Mouse (Mus musculus) lung, embryonic 15.5 days (tissue): ENCODE measurements around the gene Crhr1. TPM values are rescaled to one million over a fixed set of nuclear protein-coding genes. Genes with fewer than 3 reads are reported as not detected.
A peak's percentile ranks its signal among the peaks of the same experiment; 100 is the strongest.

Source experiments
- ATAC-seq: fragments of 200-750 bp; cut with Nextera tagmentation; 2 replicates; pipeline ENCODE4 v1.8.0; 2017; ENCODE audit warnings: moderate number of reproducible peaks, borderline replicate concordance; ENCODE audit not compliant: low FRiP score, low TSS enrichment; ENCODE audit errors: extremely low read depth
- H3K27ac ChIP-seq: fragments of 300-500 bp; sonication (generic); 2 replicates; pipeline ENCODE4 v1.5.1; 2015; ENCODE audit warnings: moderate library complexity, mild to moderate bottlenecking, inconsistent platforms
- H3K27me3 ChIP-seq: fragments of 300-500 bp; sonication (generic); 2 replicates; pipeline ENCODE4 v1.6.1; 2015; ENCODE audit warnings: inconsistent platforms
- H3K36me3 ChIP-seq: fragments of 300-500 bp; sonication (generic); 2 replicates; pipeline ENCODE4 v1.6.1; 2015; ENCODE audit warnings: inconsistent platforms
- H3K4me1 ChIP-seq: fragments of 300-500 bp; sonication (generic); 2 replicates; pipeline ENCODE4 v1.6.1; 2015; ENCODE audit warnings: inconsistent platforms
- H3K4me2 ChIP-seq: fragments of 300-500 bp; sonication (generic); 2 replicates; pipeline ENCODE4 v1.6.1; 2015; ENCODE audit warnings: inconsistent platforms, mild to moderate bottlenecking, moderate library complexity
- H3K4me3 ChIP-seq: fragments of 300-500 bp; sonication (generic); 2 replicates; pipeline ENCODE4 v1.5.1; 2015; ENCODE audit warnings: mild to moderate bottlenecking, inconsistent platforms
- H3K9ac ChIP-seq: fragments of 300-500 bp; sonication (generic); 2 replicates; pipeline ENCODE4 v1.6.1; 2015; ENCODE audit warnings: inconsistent platforms
- H3K9me3 ChIP-seq: fragments of 300-500 bp; sonication (generic); 2 replicates; pipeline ENCODE4 v1.6.1; 2016; ENCODE audit warnings: inconsistent platforms
- WGBS: fragments of 180-500 bp; shearing (Covaris S2); methylation state at CpG from one replicate; pipeline ENCODE4 v1.1.7; 2015; 5-methylcytosine and 5-hydroxymethylcytosine counted together
- polyA plus RNA-seq: library from polyadenylated mRNA; unstranded; fragments of >200 nt; fragmentation: Nextera tagmentation; extraction: Ambion mirVana; gene quantifications from 2 replicates; pipeline ENCODE4 v1.2.1, GENCODE M21; 2015

The Crhr1 gene
- polyA plus RNA-seq, 1 experiment from 2014 or later = not detected

DNA sequence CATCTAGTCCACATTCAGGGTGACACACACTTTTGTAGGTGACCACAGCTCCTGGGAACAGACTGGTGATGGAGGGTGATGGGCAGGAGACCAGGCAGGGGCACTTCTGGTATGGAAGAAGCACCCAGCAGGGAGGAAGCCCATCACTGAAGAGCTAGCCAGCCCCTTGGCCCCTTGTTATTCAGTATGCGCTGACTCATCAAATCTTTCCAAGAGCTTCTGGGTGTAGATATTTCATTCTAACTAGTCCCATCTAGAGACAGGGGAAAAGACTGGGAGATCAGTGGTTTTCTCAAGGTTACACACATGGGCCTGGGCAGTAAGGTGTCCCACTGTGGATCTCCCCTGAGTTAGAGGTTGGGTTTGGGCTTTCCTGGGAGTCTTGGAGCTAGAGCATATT, 12.3 kb downstream of the Crhr1 start:
- 96% methylated on average over 1 of the region's 1 CpGs for WGBS
- H3K4me1 ChIP-seq = no peaks in the 10 kb centered on the region

GRCm38 (mm10) chr11:104148787-104149186, 16.1 kb downstream of the Crhr1 start:
- H3K4me3 ChIP-seq = no peak overlapping the region
- 66% methylated on average over 7 of the region's 7 CpGs for WGBS
- no peak for ATAC-seq
- no peak overlapping the region for H3K4me2 ChIP-seq
- H3K27me3 ChIP-seq = no peaks in the 10 kb centered on the region
- no peaks in the 10 kb centered on the region for H3K36me3 ChIP-seq
- no peaks in the 10 kb centered on the region for H3K4me1 ChIP-seq
- H3K9me3 ChIP-seq = no peaks in the 10 kb centered on the region
- H3K27ac ChIP-seq = no peak overlapping the region
- no peak overlapping the region for H3K9ac ChIP-seq

More for the DNA sequence above, 12.3 kb downstream of the Crhr1 start:
- no peak overlapping the region for H3K27ac ChIP-seq
- H3K36me3 ChIP-seq = no peaks in the 10 kb centered on the region
- H3K9me3 ChIP-seq = no peaks in the 10 kb centered on the region
- no peak for ATAC-seq
- H3K4me2 ChIP-seq = no peak overlapping the region
- no peak overlapping the region for H3K4me3 ChIP-seq
- no peaks in the 10 kb centered on the region for H3K27me3 ChIP-seq
- no peak overlapping the region for H3K9ac ChIP-seq

GRCm38 (mm10) chr11:104150911-104151310, 18.3 kb downstream of the Crhr1 start:
- Histone ChIP-seq H3K9ac (no peak overlapping the region), H3K4me3 (no peak overlapping the region), H3K27ac (no peak overlapping the region), H3K36me3 (no peaks in the 10 kb centered on the region), H3K4me2 (no peak overlapping the region), H3K4me1 (no peaks in the 10 kb centered on the region), H3K9me3 (no peaks in the 10 kb centered on the region), H3K27me3 (peaks cover 4% of the 10 kb centered on the region; the same call in 1 of the 2 replicates)
- WGBS = 73% methylated on average over 5 of the region's 5 CpGs
- no peak for ATAC-seq

DNA sequence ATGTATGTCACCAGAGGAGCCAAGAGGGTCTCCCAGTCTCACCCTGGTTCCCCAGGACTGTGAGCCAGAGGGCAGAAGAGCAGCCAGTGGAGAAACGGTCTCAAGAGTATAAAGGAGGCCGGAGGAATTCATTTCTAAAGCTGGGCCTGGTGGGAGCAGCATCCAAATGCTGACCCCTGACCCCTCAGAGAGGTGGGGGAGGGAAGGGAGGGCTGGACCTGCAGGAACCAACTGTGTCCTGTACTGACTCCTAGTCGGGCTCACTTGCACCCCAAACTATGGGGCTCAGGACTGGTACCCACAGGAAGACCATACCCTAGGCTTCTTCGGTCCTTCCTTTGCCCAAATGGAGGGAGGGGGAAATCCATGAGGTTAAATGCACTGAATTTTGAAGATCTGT, 21.7 kb downstream of the Crhr1 start:
- no peak overlapping the region for H3K27ac ChIP-seq

GRCm38 (mm10) chr11:104154820-104155635, 22.4 kb downstream of the Crhr1 start:
- no peaks in the 10 kb centered on the region for H3K36me3 ChIP-seq
- 18% methylated on average over 9 of the region's 9 CpGs for WGBS
- no peaks in the 10 kb centered on the region for H3K9me3 ChIP-seq
- no peak for ATAC-seq
- no peak overlapping the region for H3K4me3 ChIP-seq
- H3K4me1 ChIP-seq = peaks cover 9% of the 10 kb centered on the region
- H3K4me2 ChIP-seq = no peak overlapping the region
- H3K27me3 ChIP-seq = peaks cover 32% of the 10 kb centered on the region
- no peak overlapping the region for H3K27ac ChIP-seq
- no peak overlapping the region for H3K9ac ChIP-seq

More for the DNA sequence above, 21.7 kb downstream of the Crhr1 start:
- no peaks in the 10 kb centered on the region for H3K36me3 ChIP-seq
- no peak overlapping the region for H3K9ac ChIP-seq
- H3K27me3 ChIP-seq = peaks cover 32% of the 10 kb centered on the region
- 50% methylated on average over 4 of the region's 4 CpGs for WGBS
- peaks cover 9% of the 10 kb centered on the region for H3K4me1 ChIP-seq
- no peaks in the 10 kb centered on the region for H3K9me3 ChIP-seq
- no peak overlapping the region for H3K4me2 ChIP-seq
- no peak for ATAC-seq
- H3K4me3 ChIP-seq = no peak overlapping the region

DNA sequence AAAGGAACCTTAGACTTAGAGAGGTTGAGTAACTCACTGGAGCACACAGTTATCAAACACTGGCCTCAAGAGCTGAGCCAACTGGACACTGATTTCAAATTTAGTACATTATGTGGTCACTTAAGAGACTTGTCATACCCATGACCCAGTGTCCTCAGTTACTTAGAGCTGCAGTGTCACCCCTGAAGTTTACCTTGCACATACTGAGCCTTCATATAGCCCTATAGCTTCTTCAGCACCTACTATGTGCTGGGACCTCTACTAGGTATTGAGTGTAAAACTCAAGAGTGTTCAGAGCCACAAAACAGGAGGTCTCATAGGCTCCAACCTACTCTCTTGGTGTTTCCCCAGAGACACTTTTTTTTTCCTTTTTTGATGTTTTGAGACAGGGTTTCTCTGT, 23.2 kb downstream of the Crhr1 start:
- H3K27ac ChIP-seq = no peak overlapping the region
- no peak for ATAC-seq
- no peak overlapping the region for H3K4me3 ChIP-seq
- no peaks in the 10 kb centered on the region for H3K9me3 ChIP-seq
- no peaks in the 10 kb centered on the region for H3K36me3 ChIP-seq
- H3K4me1 ChIP-seq = peaks cover 9% of the 10 kb centered on the region
- no peak overlapping the region for H3K4me2 ChIP-seq
- H3K9ac ChIP-seq = no peak overlapping the region
- H3K27me3 ChIP-seq = peaks cover 32% of the 10 kb centered on the region

DNA sequence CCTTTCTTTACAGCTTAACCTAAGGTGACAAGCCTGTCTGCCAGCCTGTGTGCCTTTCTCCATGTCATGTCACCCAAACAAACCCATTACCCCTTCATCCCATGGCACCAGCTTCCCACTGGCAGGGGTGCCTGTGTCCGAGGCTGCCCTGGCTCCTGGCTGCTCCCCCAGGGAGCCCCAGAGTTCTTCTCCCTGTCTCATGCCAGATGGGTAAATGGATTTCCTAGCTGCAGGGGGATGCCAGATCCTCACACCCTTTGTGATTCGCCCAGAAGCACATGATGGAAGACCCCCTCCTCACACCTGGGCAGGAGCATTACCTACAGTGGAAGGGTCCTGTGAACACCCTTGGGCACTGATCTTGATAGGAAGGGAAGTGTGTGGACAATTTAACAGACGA, 23.7 kb downstream of the Crhr1 start:
- ATAC-seq = no peak
- H3K9ac ChIP-seq = no peak overlapping the region
- H3K4me1 ChIP-seq = peaks cover 9% of the 10 kb centered on the region
- peaks cover 32% of the 10 kb centered on the region for H3K27me3 ChIP-seq
- WGBS = 45% methylated on average over 3 of the region's 3 CpGs
- no peak overlapping the region for H3K4me2 ChIP-seq
- no peak overlapping the region for H3K4me3 ChIP-seq
- H3K9me3 ChIP-seq = no peaks in the 10 kb centered on the region
- H3K27ac ChIP-seq = no peak overlapping the region
- no peaks in the 10 kb centered on the region for H3K36me3 ChIP-seq

DNA sequence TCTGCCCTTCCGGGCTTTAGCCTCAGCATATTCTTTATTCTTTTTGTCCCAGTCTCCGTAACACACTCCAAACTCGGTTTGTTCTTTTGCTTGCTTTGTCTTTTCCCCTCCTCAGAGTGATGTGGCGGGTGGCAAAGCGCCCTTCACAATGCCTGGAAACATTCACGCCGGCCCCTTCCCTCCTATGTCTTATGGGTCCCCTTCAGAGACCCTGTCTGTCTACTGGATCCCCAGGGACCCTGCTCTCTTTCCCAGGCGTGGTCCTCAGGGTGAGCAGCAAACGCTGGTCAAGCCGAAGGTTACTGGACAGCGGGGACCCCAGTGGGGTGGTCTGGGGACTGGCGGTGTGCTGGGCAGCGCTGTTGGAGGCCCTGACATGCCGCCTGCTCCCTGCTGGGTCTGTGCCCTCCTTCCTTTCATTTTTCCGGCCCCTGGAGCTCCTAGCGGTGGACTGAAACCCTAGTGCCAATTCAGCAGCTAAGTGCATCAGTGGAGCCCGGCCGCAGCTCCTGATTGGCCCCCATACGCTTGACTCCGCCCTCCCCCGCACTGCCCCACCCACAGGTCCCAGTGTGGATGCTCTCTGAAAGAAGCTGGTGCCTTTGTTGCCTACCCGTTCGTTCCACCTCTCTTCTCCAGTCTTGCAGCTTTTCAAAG, 25.1 kb downstream of the Crhr1 start:
- peak overlapping the region; percentile 25 for H3K4me3 ChIP-seq
- peaks cover 9% of the 10 kb centered on the region for H3K4me1 ChIP-seq
- H3K4me2 ChIP-seq = peak overlapping the region; percentile 59
- ATAC-seq = peak; percentile 86
- WGBS = 5% methylated on average over 23 of the region's 23 CpGs
- no peaks in the 10 kb centered on the region for H3K36me3 ChIP-seq
- no peak overlapping the region for H3K9ac ChIP-seq
- H3K9me3 ChIP-seq = no peaks in the 10 kb centered on the region
- H3K27ac ChIP-seq = no peak overlapping the region
- H3K27me3 ChIP-seq = peaks cover 32% of the 10 kb centered on the region

- Histone ChIP-seq H3K4me2 (peak overlapping the region; percentile 59), H3K36me3 (no peaks in the 10 kb centered on the region), H3K27ac (no peak overlapping the region), H3K9ac (no peak overlapping the region), H3K4me3 (peak overlapping the region; percentile 25), H3K9me3 (no peaks in the 10 kb centered on the region), H3K27me3 (peaks cover 32% of the 10 kb centered on the region), H3K4me1 (peaks cover 9% of the 10 kb centered on the region)
- no peak for ATAC-seq
- 6% methylated on average over 17 of the region's 17 CpGs for WGBS
Measured at GRCm38 (mm10) chr11:104158260-104158907, 25.7 kb downstream of the Crhr1 start.

DNA sequence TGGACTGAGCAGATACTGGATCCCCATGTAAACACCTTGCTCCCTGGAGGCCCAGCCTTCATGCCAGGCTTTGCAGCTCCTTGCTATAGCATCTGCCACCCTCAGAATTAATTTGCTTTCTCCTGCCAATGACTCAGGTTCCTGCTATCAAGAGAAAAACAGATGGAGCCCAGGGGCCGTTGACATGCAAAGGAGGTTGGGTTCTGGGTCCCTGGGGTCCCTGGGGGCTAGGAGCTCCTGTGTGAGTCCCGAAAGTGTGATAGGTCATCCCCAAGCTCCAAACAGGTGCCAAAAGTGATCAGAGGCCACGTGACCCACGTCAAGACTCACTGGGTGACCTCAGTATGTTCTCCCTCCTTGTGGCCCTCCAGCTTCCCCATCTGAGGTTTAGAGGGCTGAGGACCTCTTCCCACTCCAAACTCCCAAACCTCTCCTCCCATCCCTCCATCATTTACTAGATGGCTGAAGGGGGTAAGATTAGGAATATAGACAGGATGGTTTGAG, 27.2 kb downstream of the Crhr1 start:
- Histone ChIP-seq H3K36me3 (no peaks in the 10 kb centered on the region), H3K4me3 (no peak overlapping the region), H3K27me3 (peaks cover 32% of the 10 kb centered on the region), H3K4me2 (no peak overlapping the region), H3K4me1 (peaks cover 9% of the 10 kb centered on the region), H3K27ac (no peak overlapping the region), H3K9ac (no peak overlapping the region), H3K9me3 (no peaks in the 10 kb centered on the region)
- ATAC-seq = no peak
- WGBS = 60% methylated on average over 4 of the region's 4 CpGs

GRCm38 (mm10) chr11:104161153-104161552, 28.5 kb downstream of the Crhr1 start:
- H3K9ac ChIP-seq = no peak overlapping the region
- no peaks in the 10 kb centered on the region for H3K9me3 ChIP-seq
- 72% methylated on average over 5 of the region's 5 CpGs for WGBS
- no peaks in the 10 kb centered on the region for H3K36me3 ChIP-seq
- peaks cover 27% of the 10 kb centered on the region for H3K27me3 ChIP-seq
- ATAC-seq = no peak
- H3K27ac ChIP-seq = no peak overlapping the region
- no peak overlapping the region for H3K4me2 ChIP-seq
- H3K4me3 ChIP-seq = no peak overlapping the region
- peaks cover 9% of the 10 kb centered on the region for H3K4me1 ChIP-seq

GRCm38 (mm10) chr11:104164257-104164656, 31.6 kb downstream of the Crhr1 start:
- no peaks in the 10 kb centered on the region for H3K4me1 ChIP-seq
- no peaks in the 10 kb centered on the region for H3K27me3 ChIP-seq
- no peaks in the 10 kb centered on the region for H3K36me3 ChIP-seq
- H3K9me3 ChIP-seq = no peaks in the 10 kb centered on the region
- H3K9ac ChIP-seq = no peak overlapping the region
- no peak for ATAC-seq
- no peak overlapping the region for H3K4me2 ChIP-seq
- no peak overlapping the region for H3K27ac ChIP-seq
- no peak overlapping the region for H3K4me3 ChIP-seq
- 82% methylated on average over 10 of the region's 10 CpGs for WGBS
